Mouse (Mus musculus): Measurements from ENCODE around the gene Taok3.

DNA sequence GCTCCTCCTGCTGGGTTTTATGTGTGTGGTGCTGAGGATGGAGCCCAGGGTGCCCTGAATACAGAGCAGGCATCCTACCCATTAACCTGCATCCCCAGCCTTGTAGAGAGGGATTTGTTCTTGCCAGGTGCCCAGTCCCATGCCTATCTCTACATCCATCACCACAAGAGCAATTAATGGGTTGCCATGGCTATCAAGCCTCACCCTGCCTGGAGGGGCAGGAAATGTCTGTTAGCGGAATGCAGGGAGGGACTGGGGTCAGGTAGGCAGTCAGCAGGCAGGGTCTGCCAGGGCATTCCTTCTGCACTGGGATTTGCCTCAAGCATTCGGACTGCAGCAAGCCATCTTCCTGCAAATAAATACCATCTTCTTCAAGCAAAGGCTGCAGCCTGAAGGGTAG lies 46.0 kb downstream of the Taok3 start:
- no peak for TF ChIP-seq CTCF (IDR thresholded peaks at IDR 0.05 in 2 of 3, conservative IDR thresholded peaks at IDR 0.05 in 1 of 3; ENCODE audit: control insufficient read depth in 1 of 3, insufficient read depth in 1 of 3, low read depth in 2 of 3, low read length in 3 of 3, poor library complexity in 1 of 3, severe bottlenecking in 1 of 3)
- TF ChIP-seq TBP (IDR thresholded peaks at IDR 0.05; ENCODE audit: low read depth, low read length), result no peak
- no peak for TF ChIP-seq MYC (IDR thresholded peaks at IDR 0.05; ENCODE audit: low read depth, low read length)
- no peak for TF ChIP-seq ZMIZ1 (IDR thresholded peaks at IDR 0.05; ENCODE audit: low read depth, low read length)
- no peak for TF ChIP-seq UBTF (IDR thresholded peaks at IDR 0.05; ENCODE audit: borderline replicate concordance, insufficient read depth, low read depth, low read length)
- TF ChIP-seq GATA1 (IDR thresholded peaks at IDR 0.05; ENCODE audit: low read depth, low read length), result no peak
- no peak for TF ChIP-seq POLR2A (IDR thresholded peaks at IDR 0.05; ENCODE audit: control insufficient read depth in 1 of 2, insufficient read depth in 1 of 2, low read depth in 1 of 2, low read length in 2 of 2, poor library complexity in 1 of 2)
